Mouse (Mus musculus): ENCODE data around the gene Ythdf1.

Ythdf1 gene

GRCm38 (mm10) chr2:180920810-180921400, at the start of gene Ythdf1:
TSS of gene Ythdf1 (minus strand) at chr2:180920949.
- peak; percentile 99 for DNase-seq

GRCm38 (mm10) chr2:180967010-180967763, 46.4 kb upstream of the Ythdf1 start, which contains the start of gene Arfgap1:
TSS of gene Arfgap1 (plus strand) at chr2:180967225.
- peak; percentile 99 for DNase-seq

GRCm38 (mm10) chr2:180966092-180966882, 45.5 kb upstream of the Ythdf1 start:
- DNase-seq, result no peak

GRCm38 (mm10) chr2:180963956-180964355, 43.2 kb upstream of the Ythdf1 start:
- peak; percentile 93 for DNase-seq

- DNase-seq, result no peak
These were observed 42.0 kb upstream of the Ythdf1 start for GRCm38 (mm10) chr2:180962616-180963308.

- no peak for DNase-seq
These were observed 39.4 kb upstream of the Ythdf1 start for GRCm38 (mm10) chr2:180960187-180960586.

- no peak for DNase-seq
These were observed 38.9 kb upstream of the Ythdf1 start for GRCm38 (mm10) chr2:180959605-180960004.

- peak; percentile 93 for DNase-seq
These were observed 33.6 kb upstream of the Ythdf1 start, which contains the start of gene Nkain4 for GRCm38 (mm10) chr2:180954061-180955047. TSS of gene Nkain4 (minus strand) at chr2:180954699.

GRCm38 (mm10) chr2:180953638-180954037, 32.9 kb upstream of the Ythdf1 start:
- DNase-seq, result no peak

- no peak for DNase-seq
These were observed 32.0 kb upstream of the Ythdf1 start for GRCm38 (mm10) chr2:180952731-180953171.

GRCm38 (mm10) chr2:180949947-180950346, 29.2 kb upstream of the Ythdf1 start:
- DNase-seq, result no peak

- DNase-seq, result no peak
These were observed 21.1 kb upstream of the Ythdf1 start for GRCm38 (mm10) chr2:180941869-180942268.

- DNase-seq, result no peak
These were observed 19.4 kb upstream of the Ythdf1 start for GRCm38 (mm10) chr2:180940187-180940586.

- no peak for DNase-seq
These were observed 11.7 kb upstream of the Ythdf1 start for GRCm38 (mm10) chr2:180932418-180932817.

GRCm38 (mm10) chr2:180928723-180929122, 8.0 kb upstream of the Ythdf1 start, which contains the start of gene Birc7:
TSS of gene Birc7 (plus strand) at chr2:180929023.
- no peak for DNase-seq

- peak; percentile 96 for DNase-seq
These were observed 4.4 kb upstream of the Ythdf1 start for GRCm38 (mm10) chr2:180925176-180925575.

- no peak for DNase-seq
These were observed 2.0 kb upstream of the Ythdf1 start for GRCm38 (mm10) chr2:180922739-180923138.

- DNase-seq, result peak; percentile 91
These were observed 588 bp downstream of the Ythdf1 start for GRCm38 (mm10) chr2:180919913-180920809.

- DNase-seq, result no peak
These were observed 4.8 kb downstream of the Ythdf1 start for GRCm38 (mm10) chr2:180915886-180916433.

GRCm38 (mm10) chr2:180910928-180911327, 9.8 kb downstream of the Ythdf1 start:
- DNase-seq, result no peak
